Mouse (Mus musculus) thymus, adult 2 months (tissue): ENCODE data around the gene Casz1. TPM values are rescaled to one million over a fixed set of nuclear protein-coding genes. Genes with fewer than 3 reads are reported as not detected.

Source experiments
- DNase-seq: peaks from one replicate; pipeline ENCODE4 v3.0.0; 2021
- H3K27ac ChIP-seq: fragments of 200-500 bp; 2 replicates; pipeline ENCODE4 v1.5.1; 2012; ENCODE audit warnings: low read length, control low read depth; ENCODE audit not compliant: control insufficient read depth, insufficient read depth
- H3K27me3 ChIP-seq: fragments of 200-500 bp; 2 replicates; pipeline ENCODE4 v1.6.1; 2012; ENCODE audit warnings: mild to moderate bottlenecking, low read length, moderate library complexity, mixed read lengths; ENCODE audit not compliant: control insufficient read depth, insufficient read depth
- H3K36me3 ChIP-seq: fragments of 200-500 bp; 2 replicates; pipeline ENCODE4 v1.6.1; 2012; ENCODE audit warnings: mild to moderate bottlenecking, low read length, moderate library complexity; ENCODE audit not compliant: control insufficient read depth, insufficient read depth
- H3K4me1 ChIP-seq: fragments of 200-500 bp; replicated peaks from 2 replicates; pipeline ENCODE4 v1.6.1; 2012; ENCODE audit warnings: low read length; ENCODE audit not compliant: control insufficient read depth, insufficient read depth
- H3K4me3 ChIP-seq: fragments of 200-500 bp; 2 replicates; pipeline ENCODE4 v1.5.1; 2012; ENCODE audit warnings: mild to moderate bottlenecking, low read length, control low read depth, moderate library complexity; ENCODE audit not compliant: control insufficient read depth, insufficient read depth
- CTCF ChIP-seq: fragments of 200-500 bp; IDR thresholded peaks from 2 replicates; pipeline ENCODE4 v1.5.1; 2012; ENCODE audit warnings: mild to moderate bottlenecking, control low read depth, low read length, moderate library complexity, borderline replicate concordance; ENCODE audit not compliant: control insufficient read depth, poor library complexity, insufficient read depth; ENCODE audit errors: extremely low read depth
- POLR2A ChIP-seq: fragments of 200-500 bp; IDR thresholded peaks from 2 replicates; pipeline ENCODE4 v1.6.1; 2012; ENCODE audit warnings: mild to moderate bottlenecking, low read length, control low read depth, moderate library complexity; ENCODE audit not compliant: control insufficient read depth, poor library complexity, insufficient read depth; ENCODE audit errors: extremely low read depth
- WGBS: fragments of 180-500 bp; shearing (Covaris S2); methylation state at CpG from one replicate; pipeline ENCODE4 v1.1.7; 2018; 5-methylcytosine and 5-hydroxymethylcytosine counted together
- polyA plus RNA-seq: library from polyadenylated mRNA; depleted of rRNA; stranded (reverse); fragments of >200 nt; gene quantifications from 2 replicates; pipeline ENCODE4 v1.2.3, GENCODE M21; 2012

Casz1 gene
- polyA plus RNA-seq, 1 experiment, result 5.8 TPM

DNA sequence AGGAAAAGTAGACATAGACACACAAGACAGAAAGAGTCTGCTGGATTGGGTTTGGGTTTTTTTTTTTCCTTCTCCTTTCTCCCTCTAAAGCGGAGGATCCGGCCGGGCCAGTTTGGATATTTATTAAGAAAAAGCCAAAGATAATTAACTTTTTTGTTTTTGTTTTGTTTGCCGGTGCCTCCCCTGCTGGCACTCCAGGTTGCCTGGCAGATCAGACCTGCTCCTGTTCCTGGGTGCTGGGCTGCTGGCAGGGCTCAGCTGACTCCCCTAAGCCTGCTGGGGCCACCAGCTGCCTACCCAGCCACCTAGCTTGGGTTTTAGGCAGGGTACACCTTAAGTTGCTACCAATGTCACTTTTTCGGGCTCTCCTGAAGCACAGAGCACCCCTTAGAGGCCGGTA is 91.9 kb downstream of the Casz1 start:
- WGBS, result 81% methylated on average over 6 of the region's 6 CpGs
- Histone ChIP-seq H3K4me3 (no peak overlapping the region), H3K27me3 (peaks cover 3% of the 10 kb centered on the region; the same call in 1 of the 2 replicates), H3K36me3 (no peaks in the 10 kb centered on the region), H3K27ac (no peak overlapping the region), H3K4me1 (peaks cover 4% of the 10 kb centered on the region; the same call in 1 of the 2 replicates)
- TF ChIP-seq CTCF, result no peak
- TF ChIP-seq POLR2A, result no peak
- DNase-seq, result no peak

DNA sequence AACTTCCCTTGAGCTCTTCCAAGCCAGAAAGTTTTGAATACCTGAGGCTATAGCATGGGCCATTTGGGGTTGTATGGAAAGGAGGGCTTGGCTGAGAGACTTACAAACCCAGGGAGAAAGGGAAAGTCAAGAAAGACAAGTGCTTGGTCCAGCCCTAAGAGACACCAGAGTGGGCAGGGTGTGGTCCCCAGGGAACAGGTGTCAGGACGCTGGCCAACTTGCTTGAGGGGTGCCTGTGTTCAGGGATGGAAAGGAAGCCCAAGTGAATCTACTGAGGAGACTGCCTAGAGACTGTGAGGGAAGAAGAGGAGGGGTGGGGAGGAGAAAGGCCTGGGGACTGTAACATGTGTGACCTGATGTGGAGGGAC is 95.7 kb downstream of the Casz1 start:
- no peaks in the 10 kb centered on the region for H3K36me3 ChIP-seq
- no peak for DNase-seq
- peak overlapping the region; percentile 62 for H3K4me3 ChIP-seq
- H3K4me1 ChIP-seq, result peaks cover 9% of the 10 kb centered on the region; the same call in 1 of the 2 replicates
- 56% methylated on average over 1 of the region's 1 CpGs for WGBS
- TF ChIP-seq CTCF (no peak), POLR2A (no peak)
- no peak overlapping the region for H3K27ac ChIP-seq
- peaks cover 6% of the 10 kb centered on the region; the same call in 1 of the 2 replicates for H3K27me3 ChIP-seq

DNA sequence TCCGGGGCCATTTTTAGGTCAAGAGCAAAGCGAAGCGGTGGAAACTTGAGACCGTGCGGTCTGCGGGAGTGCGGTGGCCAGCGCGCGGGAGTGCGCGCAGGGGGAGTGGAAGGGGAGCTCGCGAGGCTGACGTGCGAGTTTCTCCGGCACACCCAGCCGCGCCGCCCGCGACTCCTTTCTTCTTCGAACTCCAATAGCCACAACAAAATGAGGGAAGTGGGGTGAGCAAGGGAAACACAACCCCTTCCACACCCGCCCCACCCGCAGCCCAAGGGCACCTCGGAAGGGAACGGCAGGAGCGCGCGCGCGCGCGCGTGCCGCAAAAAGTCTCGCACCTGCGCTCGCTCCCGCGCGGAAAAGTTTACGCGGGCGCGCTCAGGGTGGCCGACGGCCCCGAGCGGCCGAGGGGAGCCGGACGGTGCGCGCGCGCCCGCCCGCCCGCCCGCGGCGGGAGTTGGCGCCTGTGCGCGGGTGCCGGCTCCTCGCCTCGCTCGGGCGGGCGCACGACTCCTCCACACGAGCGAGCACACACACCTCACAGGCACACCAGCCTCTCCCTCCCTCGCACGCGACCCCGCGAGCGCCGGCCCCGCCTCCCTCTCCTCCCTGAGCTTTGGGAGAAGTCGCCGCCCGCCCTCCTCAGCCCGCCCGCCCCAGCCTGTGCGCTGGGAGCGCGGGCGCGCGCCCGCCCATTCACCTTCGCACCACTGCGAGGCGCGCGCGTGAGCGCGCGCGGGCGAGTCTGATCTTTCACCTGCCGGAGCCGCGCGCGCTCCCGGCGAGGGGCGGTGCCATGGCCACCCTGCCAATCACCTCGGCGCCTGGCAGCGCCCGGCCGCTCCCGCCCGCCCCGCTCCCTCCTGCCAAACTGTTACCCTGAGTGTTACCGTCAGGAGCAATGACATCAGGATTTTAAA is 96.3 kb downstream of the Casz1 start:
- H3K27me3 ChIP-seq, result peaks cover 6% of the 10 kb centered on the region; the same call in 1 of the 2 replicates
- peaks cover 9% of the 10 kb centered on the region; the same call in 1 of the 2 replicates for H3K4me1 ChIP-seq
- H3K36me3 ChIP-seq, result no peaks in the 10 kb centered on the region
- under 1% methylated on average over 120 of the region's 123 CpGs for WGBS
- TF ChIP-seq POLR2A (no peak), CTCF (peak; percentile 55; the same call in 1 of the 2 replicates)
- H3K27ac ChIP-seq, result no peak overlapping the region
- DNase-seq, result peak; percentile 74
- peak overlapping the region; percentile 62 for H3K4me3 ChIP-seq

DNA sequence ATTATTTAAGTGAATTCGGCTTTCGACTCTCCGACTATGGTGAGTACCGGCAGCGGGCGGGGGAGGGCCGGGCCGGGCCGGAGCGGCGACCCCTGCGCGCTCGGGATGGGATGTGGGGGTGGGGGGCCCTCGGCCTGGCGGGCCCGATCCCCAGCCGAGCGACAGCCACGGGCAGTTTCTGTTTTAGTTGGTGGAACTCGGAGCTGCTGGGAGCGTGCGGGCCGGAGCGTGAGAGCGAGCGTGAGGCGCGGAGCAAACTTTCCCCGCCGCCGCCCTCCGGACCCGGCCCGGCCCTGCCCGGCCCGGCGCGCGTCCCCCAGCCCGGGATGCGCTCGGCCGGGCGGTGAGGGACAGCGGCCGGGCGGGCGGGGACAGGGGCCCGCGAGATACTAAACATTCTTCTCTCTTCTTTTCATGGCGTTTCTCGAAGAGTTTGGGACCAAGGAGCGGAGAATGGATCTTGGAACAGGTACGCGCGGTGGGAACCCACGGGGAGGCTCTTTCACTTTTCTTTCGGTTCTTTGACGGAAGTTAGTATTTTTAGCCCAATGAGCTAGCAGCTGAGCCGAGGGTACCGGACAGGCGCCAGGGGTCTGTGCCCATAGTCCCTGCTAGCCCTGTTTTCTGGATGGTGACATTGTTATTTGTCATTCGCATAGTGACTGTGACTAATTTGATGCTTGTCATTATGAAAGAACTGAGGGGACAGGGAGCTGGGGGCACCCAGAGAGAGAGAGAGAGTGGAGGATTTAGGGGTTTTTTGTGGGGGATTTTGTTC is 97.2 kb downstream of the Casz1 start:
- Histone ChIP-seq H3K27me3 (peaks cover 6% of the 10 kb centered on the region; the same call in 1 of the 2 replicates), H3K4me3 (peak overlapping the region; percentile 62), H3K27ac (no peak overlapping the region), H3K36me3 (no peaks in the 10 kb centered on the region), H3K4me1 (peaks cover 9% of the 10 kb centered on the region; the same call in 1 of the 2 replicates)
- TF ChIP-seq CTCF, result no peak
- TF ChIP-seq POLR2A, result no peak
- WGBS, result under 1% methylated on average over 64 of the region's 64 CpGs
- DNase-seq, result peak; percentile 19

DNA sequence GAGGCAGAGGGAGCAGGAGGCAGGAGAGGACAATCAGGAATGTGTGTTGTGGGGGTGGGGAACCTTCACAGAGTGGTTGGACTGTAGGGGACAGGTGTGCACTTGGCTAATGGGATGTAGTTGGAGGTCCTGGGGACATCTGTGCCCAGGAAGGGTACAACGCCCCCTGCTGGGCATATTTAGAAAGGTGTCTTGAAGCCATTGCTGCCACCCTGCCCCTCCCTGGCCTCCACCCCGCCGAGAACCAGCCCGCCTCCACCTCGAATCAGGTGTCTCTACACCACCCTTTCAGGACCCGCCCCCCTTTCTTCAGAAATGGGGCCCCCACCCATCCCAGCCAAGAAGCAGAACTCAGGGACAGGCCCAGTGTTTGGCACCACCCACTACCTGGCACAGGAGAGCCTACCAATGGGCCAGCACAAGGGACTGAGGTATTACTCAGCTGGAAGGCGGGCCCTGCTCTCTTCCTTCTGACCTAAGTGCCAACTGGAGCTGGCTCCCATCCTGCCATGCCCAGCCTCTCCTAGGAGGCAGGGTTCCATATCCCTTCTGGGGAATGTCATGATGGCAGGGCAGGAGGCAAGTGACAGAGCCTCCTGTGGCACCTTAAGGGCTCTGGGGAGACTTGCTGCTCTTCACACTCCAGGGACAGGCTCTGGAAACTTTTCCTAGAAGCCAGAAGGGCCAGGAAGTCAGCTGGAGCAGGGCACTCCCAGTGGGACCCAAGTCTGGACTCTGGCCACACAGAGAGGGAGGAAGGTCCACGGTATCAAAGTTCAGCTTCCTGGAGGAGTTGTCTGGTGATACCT is 98.9 kb downstream of the Casz1 start:
- no peak overlapping the region for H3K4me3 ChIP-seq
- 53% methylated on average over 8 of the region's 8 CpGs for WGBS
- no peaks in the 10 kb centered on the region for H3K36me3 ChIP-seq
- TF ChIP-seq CTCF (peak; percentile 64; the same call in 1 of the 2 replicates), POLR2A (no peak)
- H3K27me3 ChIP-seq, result peaks cover 6% of the 10 kb centered on the region; the same call in 1 of the 2 replicates
- peaks cover 9% of the 10 kb centered on the region; the same call in 1 of the 2 replicates for H3K4me1 ChIP-seq
- peak; percentile 33 for DNase-seq
- no peak overlapping the region for H3K27ac ChIP-seq
